Mouse (Mus musculus): ENCODE measurements at regions not wholly inside any gene's neighbourhood (a gene's known extent, or its start where the extent isn't known, plus 50 kb on each side); places are given as distances from the start of the nearest gene placed in this dataset.

GRCm38 (mm10) chr2:137343736-137344135, 227.3 kb upstream of the Jag1 start:
- TF ChIP-seq CTCF (IDR thresholded peaks at IDR 0.05; ENCODE audit: low read depth, low read length) (no peak), POLR2A (IDR thresholded peaks at IDR 0.05; ENCODE audit: borderline replicate concordance, low read depth, low read length) (no peak)
